Mouse (Mus musculus) lung, postnatal 0 days (tissue): ENCODE measurements at regions not wholly inside any gene's neighbourhood (a gene's known extent, or its start where the extent isn't known, plus 50 kb on each side); places are given as distances from the start of the nearest gene placed in this dataset.

ENCODE experiments used
- CTCF ChIP-seq: IDR thresholded peaks from 2 replicates; pipeline ENCODE4 v1.5.1; 2016; ENCODE audit warnings: antibody characterized with exemption, mild to moderate bottlenecking
- EP300 ChIP-seq: IDR thresholded peaks from 2 replicates; pipeline ENCODE4 v1.6.1; 2016; ENCODE audit warnings: antibody characterized with exemption, mild to moderate bottlenecking, control low read depth

DNA sequence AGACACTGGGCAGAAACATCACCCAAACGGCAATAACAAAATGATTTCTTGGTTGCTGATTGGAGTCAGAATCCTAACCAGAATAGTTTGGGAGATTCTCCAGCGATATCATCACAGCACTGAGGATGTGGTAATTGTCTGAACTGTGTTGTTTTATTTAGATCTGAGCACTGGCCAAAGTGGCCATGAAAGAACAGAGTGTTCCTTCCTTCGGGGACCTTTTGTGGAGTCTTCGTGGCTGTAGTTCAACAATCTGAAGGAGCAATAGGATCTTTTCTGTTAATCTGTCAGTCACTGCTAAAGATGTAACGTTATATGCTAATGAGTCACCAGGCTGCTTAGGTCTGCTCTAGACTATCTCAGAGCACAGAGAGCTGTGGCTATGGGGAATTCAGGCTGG is 328.8 kb downstream of the Gxylt1 start:
- TF ChIP-seq CTCF (no peak), EP300 (no peak)
